Mouse (Mus musculus) CD4-positive, CD25-positive, alpha-beta regulatory T cell, adult 2 months (primary cell): ENCODE data around the gene Ncstn.

Experiments used
- DNase-seq: peaks from one replicate; pipeline ENCODE4 v3.0.0-alpha.2; 2012; ENCODE audit warnings: low read depth, low spot score

Ncstn gene

GRCm38 (mm10) chr1:172027010-172027808, 55.4 kb downstream of the Ncstn start:
- DNase-seq: peak; percentile 89

GRCm38 (mm10) chr1:172026201-172026901, 56.2 kb downstream of the Ncstn start:
- peak; percentile 62 for DNase-seq

GRCm38 (mm10) chr1:172025201-172025904, 57.2 kb downstream of the Ncstn start:
- DNase-seq: no peak

DNA sequence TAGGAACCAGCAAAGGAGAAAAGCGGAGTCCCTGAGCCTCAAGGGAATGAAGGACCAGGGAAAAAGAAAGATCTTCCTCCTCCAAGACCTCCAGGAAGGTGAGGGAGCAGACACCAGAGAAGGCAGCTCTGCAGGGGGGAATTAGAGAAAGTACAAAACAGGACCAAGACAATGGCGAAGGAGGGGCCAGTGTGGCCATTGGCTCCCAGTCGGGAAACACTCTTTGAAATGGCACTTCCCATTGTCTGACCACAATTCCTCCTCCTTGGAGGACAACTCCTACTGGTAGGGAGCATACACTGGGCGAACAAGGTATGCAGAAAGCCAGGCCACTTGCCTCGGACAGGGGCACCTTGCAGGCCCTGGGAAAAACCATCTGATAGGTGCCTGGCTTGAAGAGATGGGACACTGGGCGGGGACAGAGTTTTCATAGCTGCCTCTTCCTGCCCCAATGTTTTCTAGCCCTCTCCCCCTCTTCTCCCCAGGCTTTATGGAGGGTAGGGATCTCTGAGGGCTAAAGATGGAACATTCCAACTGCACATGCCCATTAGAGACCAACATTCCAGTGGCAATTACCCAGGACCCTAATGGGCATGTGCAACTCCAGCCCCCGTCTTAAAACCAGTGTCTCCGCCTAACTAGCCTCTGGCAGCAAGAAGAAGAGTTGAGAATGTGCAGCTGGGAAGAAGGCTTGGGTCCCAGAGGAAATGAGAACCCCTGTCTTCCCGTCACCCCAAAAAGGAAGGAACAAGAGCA, 58.3 kb downstream of the Ncstn start:
- DNase-seq: no peak

GRCm38 (mm10) chr1:172019863-172020521, 62.6 kb downstream of the Ncstn start:
- DNase-seq: no peak

- DNase-seq: no peak
Measured at GRCm38 (mm10) chr1:172019339-172019738, 63.3 kb downstream of the Ncstn start.

- DNase-seq: no peak
Measured at GRCm38 (mm10) chr1:172018336-172019311, 64.0 kb downstream of the Ncstn start.

GRCm38 (mm10) chr1:172017517-172018070, 65.0 kb downstream of the Ncstn start:
- DNase-seq: no peak

GRCm38 (mm10) chr1:172016660-172017516, 65.7 kb downstream of the Ncstn start:
- DNase-seq: no peak

DNA sequence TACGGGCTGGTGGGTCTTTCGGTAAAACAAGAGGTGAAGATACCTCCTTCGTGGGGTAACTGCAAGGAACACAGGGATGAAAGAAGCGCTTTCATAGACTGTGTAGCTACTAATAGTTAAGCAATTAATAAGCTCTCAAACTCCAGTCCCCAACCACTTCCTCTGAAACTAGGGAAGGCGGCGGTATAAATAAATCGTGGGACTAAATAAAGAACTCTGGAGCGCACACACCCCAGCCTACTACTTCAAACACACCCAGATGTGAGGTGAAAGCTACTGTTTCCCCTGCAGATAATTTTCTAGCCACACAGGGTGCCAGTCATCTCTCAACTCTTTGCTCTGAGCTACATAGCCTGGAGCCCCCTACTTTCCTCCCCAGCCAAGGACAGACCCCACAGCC, 66.6 kb downstream of the Ncstn start:
- peak; percentile 19 for DNase-seq
